Mouse (Mus musculus) hindbrain, embryonic 12.5 days (tissue): ENCODE data around the gene Slc5a4a. TPM values are rescaled to one million over a fixed set of nuclear protein-coding genes. Genes with fewer than 3 reads are reported as not detected.
A peak's percentile ranks its signal among the peaks of the same experiment; 100 is the strongest.

Source experiments
- ATAC-seq: fragments of 200-750 bp; cut with Nextera tagmentation; 2 replicates; pipeline ENCODE4 v1.8.0; 2017; ENCODE audit warnings: moderate TSS enrichment; ENCODE audit not compliant: low FRiP score
- H3K27ac ChIP-seq: fragments of 300-500 bp; sonication (generic); 2 replicates; pipeline ENCODE4 v1.5.1; 2016; ENCODE audit warnings: mild to moderate bottlenecking
- H3K27me3 ChIP-seq: fragments of 300-500 bp; sonication (generic); 2 replicates; pipeline ENCODE4 v1.6.1; 2016; ENCODE audit warnings: mild to moderate bottlenecking
- H3K36me3 ChIP-seq: fragments of 300-500 bp; sonication (generic); 2 replicates; pipeline ENCODE4 v1.6.1; 2016; ENCODE audit warnings: mild to moderate bottlenecking
- H3K4me1 ChIP-seq: fragments of 300-500 bp; sonication (generic); 2 replicates; pipeline ENCODE4 v1.6.1; 2016
- H3K4me2 ChIP-seq: fragments of 300-500 bp; sonication (generic); replicated peaks from 2 replicates; pipeline ENCODE4 v1.6.1; 2016; ENCODE audit warnings: mild to moderate bottlenecking
- H3K4me3 ChIP-seq: fragments of 300-500 bp; sonication (generic); 2 replicates; pipeline ENCODE4 v1.5.1; 2016; ENCODE audit warnings: mild to moderate bottlenecking
- H3K9ac ChIP-seq: fragments of 300-500 bp; sonication (generic); 2 replicates; pipeline ENCODE4 v1.6.1; 2016; ENCODE audit warnings: mild to moderate bottlenecking, moderate library complexity
- H3K9me3 ChIP-seq: fragments of 300-500 bp; sonication (generic); replicated peaks from 2 replicates; pipeline ENCODE4 v1.6.1; 2016; ENCODE audit warnings: mild to moderate bottlenecking
- whole genome bisulfite sequencing: fragments of 180-500 bp; shearing (Covaris S2); methylation state at CpG from one replicate; pipeline ENCODE4 v1.1.7; 2016; 5-methylcytosine and 5-hydroxymethylcytosine counted together
- polyA plus RNA-seq: library from polyadenylated mRNA; unstranded; fragments of >200 nt; fragmentation: Nextera tagmentation; extraction: Ambion mirVana; gene quantifications from 2 replicates; pipeline ENCODE4 v1.2.1, GENCODE M21; 2016

Slc5a4a gene
- polyA plus RNA-seq, 1 experiment from 2014 or later: not detected

GRCm38 (mm10) chr10:76185216-76185615, 38.0 kb downstream of the Slc5a4a start:
- Histone ChIP-seq H3K4me2 (no peak overlapping the region), H3K27me3 (no peaks in the 10 kb centered on the region), H3K27ac (no peak overlapping the region), H3K4me3 (no peak overlapping the region), H3K36me3 (no peaks in the 10 kb centered on the region), H3K9ac (no peak overlapping the region), H3K9me3 (no peaks in the 10 kb centered on the region), H3K4me1 (no peaks in the 10 kb centered on the region)
- ATAC-seq: no peak
- WGBS: 88% methylated on average over 4 of the region's 4 CpGs

DNA sequence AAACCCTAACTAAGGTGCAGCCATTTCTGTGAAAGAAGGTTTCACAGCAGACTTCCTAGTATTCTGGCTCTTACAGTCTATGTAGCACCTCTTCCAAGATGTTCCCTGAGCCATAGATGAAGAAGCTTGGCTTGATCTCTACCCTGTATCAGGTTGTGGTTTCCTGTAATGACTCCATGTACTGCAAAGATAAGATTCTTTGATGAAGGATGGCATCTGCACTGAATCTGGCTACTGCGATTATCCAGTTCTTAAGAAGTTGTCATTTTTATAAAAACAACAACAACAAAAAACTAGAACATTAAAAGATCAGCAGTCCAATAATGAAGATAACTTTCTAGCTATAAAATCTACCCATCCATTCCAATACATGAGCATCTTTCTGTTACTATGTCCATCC, 40.8 kb downstream of the Slc5a4a start:
- Histone ChIP-seq H3K9ac (no peak overlapping the region), H3K4me2 (no peak overlapping the region), H3K9me3 (no peaks in the 10 kb centered on the region), H3K27me3 (no peaks in the 10 kb centered on the region), H3K4me3 (no peak overlapping the region), H3K36me3 (no peaks in the 10 kb centered on the region), H3K4me1 (no peaks in the 10 kb centered on the region), H3K27ac (no peak overlapping the region)
- no peak for ATAC-seq
- 89% methylated on average over 1 of the region's 1 CpGs for WGBS

DNA sequence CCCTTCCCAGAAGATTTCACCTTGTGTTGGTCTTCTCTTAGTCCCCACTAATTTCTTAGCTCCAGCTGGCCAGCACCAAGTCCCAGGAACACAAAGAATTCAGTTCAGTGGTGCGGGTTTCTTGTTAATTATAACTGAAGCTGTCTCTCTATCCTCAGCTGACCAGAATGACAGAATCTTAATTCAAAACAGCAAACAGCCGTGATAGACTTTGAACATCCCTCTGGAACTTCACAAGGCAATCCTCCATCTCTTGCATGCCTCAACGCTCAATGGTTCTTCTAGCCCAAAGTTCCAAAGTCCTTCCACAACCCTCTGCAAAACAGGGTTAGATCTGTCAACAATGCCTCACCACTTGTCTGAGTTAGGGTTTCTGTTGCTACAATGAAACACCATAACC, 54.2 kb downstream of the Slc5a4a start:
- no peaks in the 10 kb centered on the region for H3K9me3 ChIP-seq
- H3K9ac ChIP-seq: no peak overlapping the region
- WGBS: 89% methylated on average over 3 of the region's 3 CpGs
- ATAC-seq: no peak
- no peak overlapping the region for H3K4me2 ChIP-seq
- H3K27me3 ChIP-seq: no peaks in the 10 kb centered on the region
- no peak overlapping the region for H3K4me3 ChIP-seq
- peaks cover under 1% of the 10 kb centered on the region for H3K36me3 ChIP-seq
- no peak overlapping the region for H3K27ac ChIP-seq
- H3K4me1 ChIP-seq: no peaks in the 10 kb centered on the region

DNA sequence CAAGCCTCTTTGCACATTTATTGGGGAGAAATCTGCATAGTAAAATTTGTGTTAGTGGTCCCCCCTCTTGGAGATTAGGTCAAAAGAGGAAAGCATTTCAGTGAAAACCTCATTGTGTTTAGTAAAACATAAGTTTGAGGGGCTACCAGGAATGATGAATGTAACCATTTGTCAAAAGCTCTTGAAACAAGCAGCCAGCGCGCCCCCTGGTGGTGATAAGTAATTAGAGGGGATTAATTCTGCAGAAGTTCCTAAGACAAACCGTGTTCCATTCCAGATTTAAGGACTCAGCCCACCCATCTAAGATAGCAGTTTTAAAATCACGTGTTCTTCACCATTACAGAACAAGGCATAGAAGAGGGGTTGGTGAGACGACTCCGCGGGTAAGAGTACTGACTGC, 54.7 kb downstream of the Slc5a4a start:
- Histone ChIP-seq H3K4me2 (no peak overlapping the region), H3K36me3 (peaks cover 7% of the 10 kb centered on the region), H3K9ac (no peak overlapping the region), H3K4me3 (no peak overlapping the region), H3K9me3 (no peaks in the 10 kb centered on the region), H3K27me3 (no peaks in the 10 kb centered on the region), H3K4me1 (no peaks in the 10 kb centered on the region), H3K27ac (no peak overlapping the region)
- 23% methylated on average over 7 of the region's 7 CpGs for WGBS
- no peak for ATAC-seq

DNA sequence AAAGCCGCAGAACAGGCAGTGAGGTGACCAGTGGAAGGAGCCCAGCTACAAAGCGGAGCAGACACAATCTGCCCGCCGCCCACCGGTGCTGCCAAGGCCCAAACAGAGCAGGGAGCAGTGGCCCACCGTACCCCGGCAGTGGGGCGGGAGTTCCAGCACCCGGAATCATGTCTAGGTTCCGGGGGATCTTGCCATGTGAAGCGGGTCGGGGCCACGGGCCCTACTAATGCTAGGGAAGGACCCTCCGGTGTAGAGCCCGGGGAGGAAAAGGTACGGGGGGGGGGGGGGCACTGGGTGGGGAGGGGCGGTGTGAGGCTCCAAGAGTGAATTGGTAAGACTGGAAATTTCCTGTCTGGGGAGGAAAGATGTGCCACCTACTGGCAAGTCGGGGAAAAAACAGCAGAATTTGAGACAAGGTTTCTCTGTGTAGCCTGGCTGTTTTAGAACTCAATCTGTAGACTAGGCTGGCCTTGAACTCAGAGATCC, 56.6 kb downstream of the Slc5a4a start:
- peak overlapping the region; percentile 53 for H3K4me2 ChIP-seq
- 19% methylated on average over 17 of the region's 18 CpGs for WGBS

DNA sequence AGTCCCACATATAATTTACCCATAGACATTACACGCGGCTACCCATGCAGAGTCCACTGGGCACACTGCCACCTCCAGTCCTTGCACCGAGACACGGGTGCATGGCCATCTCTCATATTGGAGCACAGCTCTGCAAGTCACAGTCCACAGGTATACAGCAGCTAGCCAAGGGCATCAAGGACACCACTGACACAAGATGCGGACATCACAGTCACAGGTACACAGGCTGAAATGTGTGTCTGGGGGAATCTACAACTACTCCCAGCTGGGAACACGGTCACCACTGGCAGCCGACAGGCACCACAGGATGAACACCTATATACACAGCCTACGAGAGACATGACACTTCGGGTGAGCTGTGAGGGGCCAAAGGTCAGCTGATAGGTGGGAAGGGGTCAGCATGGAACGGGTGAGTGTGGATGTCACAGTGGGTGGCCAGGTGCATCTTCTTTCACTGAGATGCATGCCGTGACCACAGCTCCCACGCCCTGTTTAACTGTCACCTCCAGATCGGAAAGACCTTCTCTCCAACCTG, 60.1 kb downstream of the Slc5a4a start:
- 92% methylated on average over 13 of the region's 13 CpGs for WGBS
- Histone ChIP-seq H3K4me3 (no peak overlapping the region), H3K27ac (no peak overlapping the region), H3K4me2 (no peak overlapping the region), H3K9me3 (no peaks in the 10 kb centered on the region), H3K4me1 (no peaks in the 10 kb centered on the region), H3K9ac (no peak overlapping the region), H3K27me3 (no peaks in the 10 kb centered on the region), H3K36me3 (peaks cover 50% of the 10 kb centered on the region)
- ATAC-seq: no peak

More for the DNA sequence above, 56.6 kb downstream of the Slc5a4a start:
- H3K4me1 ChIP-seq: no peaks in the 10 kb centered on the region
- ATAC-seq: peak; percentile 16; the same call in 1 of the 2 replicates
- peak overlapping the region; percentile 51 for H3K9ac ChIP-seq
- no peaks in the 10 kb centered on the region for H3K9me3 ChIP-seq
- peaks cover 24% of the 10 kb centered on the region for H3K36me3 ChIP-seq
- no peaks in the 10 kb centered on the region for H3K27me3 ChIP-seq
- peak overlapping the region; percentile 33 for H3K4me3 ChIP-seq
- no peak overlapping the region for H3K27ac ChIP-seq

GRCm38 (mm10) chr10:76209241-76209640, 62.0 kb downstream of the Slc5a4a start:
- WGBS: 93% methylated on average over 8 of the region's 8 CpGs
- H3K27me3 ChIP-seq: no peaks in the 10 kb centered on the region
- no peak overlapping the region for H3K27ac ChIP-seq
- no peak for ATAC-seq
- H3K4me3 ChIP-seq: no peak overlapping the region
- H3K4me2 ChIP-seq: no peak overlapping the region
- H3K9ac ChIP-seq: no peak overlapping the region
- H3K4me1 ChIP-seq: no peaks in the 10 kb centered on the region
- H3K36me3 ChIP-seq: peaks cover 69% of the 10 kb centered on the region
- H3K9me3 ChIP-seq: peaks cover 1% of the 10 kb centered on the region; the same call in 1 of the 2 replicates

DNA sequence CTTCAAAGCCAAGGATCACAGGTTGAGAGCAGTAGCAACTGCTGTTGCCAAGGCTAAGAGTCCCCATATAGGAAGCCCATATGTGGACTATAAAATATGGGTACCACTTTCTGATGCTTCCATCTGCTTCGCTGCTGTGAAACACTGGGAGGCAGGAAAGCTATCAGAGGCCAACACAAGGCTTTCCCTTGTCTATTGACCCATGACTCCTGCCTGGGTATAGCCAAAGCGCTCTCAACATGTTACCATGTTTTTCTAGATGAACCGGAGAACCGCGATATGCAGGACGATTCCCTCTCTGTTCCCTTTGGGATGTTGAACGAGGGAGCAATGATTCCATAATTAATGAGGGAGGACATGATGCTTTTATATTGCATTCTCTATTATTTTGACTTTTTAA, 63.6 kb downstream of the Slc5a4a start:
- H3K36me3 ChIP-seq: peaks cover 85% of the 10 kb centered on the region
- H3K4me3 ChIP-seq: no peak overlapping the region
- no peak for ATAC-seq
- 95% methylated on average over 7 of the region's 7 CpGs for WGBS
- H3K4me1 ChIP-seq: no peaks in the 10 kb centered on the region
- peaks cover 17% of the 10 kb centered on the region; the same call in 1 of the 2 replicates for H3K9me3 ChIP-seq
- H3K9ac ChIP-seq: no peak overlapping the region
- H3K27me3 ChIP-seq: no peaks in the 10 kb centered on the region
- H3K4me2 ChIP-seq: no peak overlapping the region
- H3K27ac ChIP-seq: no peak overlapping the region

DNA sequence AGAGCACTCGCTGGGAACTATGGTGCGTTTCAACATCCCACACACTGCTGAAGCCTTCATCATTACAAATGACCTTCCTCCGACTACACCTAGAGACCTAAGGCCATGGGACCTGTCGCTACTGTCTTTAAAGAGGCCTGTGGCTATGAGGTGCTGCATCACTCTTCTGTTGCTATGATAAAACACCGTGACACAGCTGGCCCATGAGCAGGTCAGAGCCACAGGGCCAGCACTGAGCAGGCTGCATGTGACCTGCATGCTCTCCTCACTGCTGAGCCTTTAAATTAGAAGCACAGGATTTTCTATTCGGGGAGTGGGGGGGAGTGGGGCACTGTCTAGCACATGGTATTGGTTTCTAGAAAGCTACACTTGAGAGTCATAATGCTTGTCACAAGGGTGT, 64.9 kb downstream of the Slc5a4a start:
- H3K4me1 ChIP-seq: no peaks in the 10 kb centered on the region
- peaks cover 90% of the 10 kb centered on the region for H3K36me3 ChIP-seq
- no peak overlapping the region for H3K9ac ChIP-seq
- H3K4me2 ChIP-seq: no peak overlapping the region
- no peaks in the 10 kb centered on the region for H3K27me3 ChIP-seq
- WGBS: 93% methylated on average over 6 of the region's 6 CpGs
- H3K27ac ChIP-seq: no peak overlapping the region
- no peak overlapping the region for H3K4me3 ChIP-seq
- no peak for ATAC-seq
- peaks cover 18% of the 10 kb centered on the region; the same call in 1 of the 2 replicates for H3K9me3 ChIP-seq

DNA sequence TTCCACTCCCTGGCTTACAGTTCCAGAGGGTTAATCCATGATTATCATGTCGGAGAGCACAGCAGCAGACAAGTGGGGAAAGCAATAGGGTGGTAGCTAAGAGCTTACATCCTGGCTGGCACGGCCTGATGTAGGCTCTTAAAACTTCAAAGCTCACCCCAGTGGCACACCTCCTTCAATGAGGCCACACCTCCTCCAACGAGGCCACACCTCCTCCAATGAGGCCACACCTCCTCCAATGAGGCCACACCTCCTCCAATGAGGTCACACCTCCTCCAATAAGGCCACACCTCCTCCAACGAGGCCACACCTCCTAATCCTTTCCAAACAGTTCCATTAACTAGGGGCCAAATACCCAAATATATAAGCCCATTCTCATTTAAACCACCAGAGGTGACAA, 66.9 kb downstream of the Slc5a4a start:
- Histone ChIP-seq H3K4me2 (no peak overlapping the region), H3K9ac (no peak overlapping the region), H3K4me1 (no peaks in the 10 kb centered on the region), H3K9me3 (peaks cover 18% of the 10 kb centered on the region; the same call in 1 of the 2 replicates), H3K27ac (no peak overlapping the region), H3K4me3 (no peak overlapping the region), H3K27me3 (no peaks in the 10 kb centered on the region), H3K36me3 (peaks cover 88% of the 10 kb centered on the region)
- WGBS: 92% methylated on average over 4 of the region's 4 CpGs
- ATAC-seq: no peak

- H3K36me3 ChIP-seq: peaks cover 90% of the 10 kb centered on the region
- H3K9me3 ChIP-seq: peaks cover 18% of the 10 kb centered on the region; the same call in 1 of the 2 replicates
- no peak overlapping the region for H3K9ac ChIP-seq
- WGBS: 96% methylated on average over 17 of the region's 17 CpGs
- no peak overlapping the region for H3K4me3 ChIP-seq
- ATAC-seq: no peak
- no peak overlapping the region for H3K27ac ChIP-seq
- no peaks in the 10 kb centered on the region for H3K4me1 ChIP-seq
- H3K4me2 ChIP-seq: no peak overlapping the region
- no peaks in the 10 kb centered on the region for H3K27me3 ChIP-seq
Observed at GRCm38 (mm10) chr10:76217056-76217455, 69.8 kb downstream of the Slc5a4a start.

- no peak overlapping the region for H3K4me2 ChIP-seq
- no peaks in the 10 kb centered on the region for H3K27me3 ChIP-seq
- peaks cover 18% of the 10 kb centered on the region; the same call in 1 of the 2 replicates for H3K9me3 ChIP-seq
- no peaks in the 10 kb centered on the region for H3K4me1 ChIP-seq
- H3K9ac ChIP-seq: no peak overlapping the region
- H3K36me3 ChIP-seq: peaks cover 90% of the 10 kb centered on the region
- 83% methylated on average over 9 of the region's 9 CpGs for WGBS
- H3K27ac ChIP-seq: no peak overlapping the region
- H3K4me3 ChIP-seq: no peak overlapping the region
- no peak for ATAC-seq
Observed at GRCm38 (mm10) chr10:76218240-76218639, 71.0 kb downstream of the Slc5a4a start.

DNA sequence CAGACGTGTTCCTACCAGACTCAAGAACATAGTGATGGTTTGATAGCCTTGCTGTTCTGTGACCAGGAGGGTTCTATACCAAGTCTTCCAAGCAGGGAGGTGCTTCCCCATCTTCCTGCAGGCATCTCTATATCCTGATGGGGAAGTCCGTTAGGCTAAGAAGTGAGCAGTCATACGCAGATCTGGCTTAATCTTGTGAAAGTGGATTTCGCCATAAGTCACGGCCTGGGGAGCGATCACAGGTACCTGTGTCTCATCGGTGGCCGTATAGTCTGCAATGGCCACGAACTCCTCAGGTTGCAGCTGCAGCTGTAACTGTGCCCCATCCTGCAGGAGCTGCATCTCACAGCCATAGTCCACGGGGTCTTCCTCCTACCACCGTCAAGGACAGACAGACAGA, 78.7 kb downstream of the Slc5a4a start:
- H3K9me3 ChIP-seq: no peaks in the 10 kb centered on the region
- 91% methylated on average over 11 of the region's 11 CpGs for WGBS
- H3K4me1 ChIP-seq: no peaks in the 10 kb centered on the region
- H3K9ac ChIP-seq: no peak overlapping the region
- no peak overlapping the region for H3K4me2 ChIP-seq
- no peak overlapping the region for H3K4me3 ChIP-seq
- H3K27me3 ChIP-seq: no peaks in the 10 kb centered on the region
- H3K36me3 ChIP-seq: peaks cover 49% of the 10 kb centered on the region
- no peak overlapping the region for H3K27ac ChIP-seq
- no peak for ATAC-seq
